Mouse (Mus musculus): ENCODE measurements around the gene Tent5a. TPM values are rescaled to one million over a fixed set of nuclear protein-coding genes. Genes with fewer than 3 reads are reported as not detected.

Tent5a gene
- total and polyA plus RNA-seq, 3 experiments: 7.0 to 15.2 TPM; not detected in 1

DNA sequence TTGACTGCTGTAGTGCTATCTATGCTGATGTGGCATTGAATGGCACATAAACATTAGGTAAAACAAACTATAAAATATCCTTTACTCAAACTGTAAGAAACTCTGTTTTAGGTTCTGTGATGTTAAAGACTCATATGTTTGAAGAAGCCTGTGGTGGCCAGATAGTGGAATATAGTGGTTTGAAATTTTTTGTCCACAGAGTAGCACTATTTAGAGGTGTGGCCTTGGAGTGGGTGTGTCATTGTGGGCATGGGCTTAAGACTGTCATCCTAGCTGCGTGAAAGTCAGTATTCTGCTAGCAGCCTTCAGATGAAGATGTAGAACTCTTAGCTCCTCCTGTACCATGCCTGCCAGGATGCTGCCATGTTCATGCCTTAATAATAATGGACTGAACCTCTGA, 11.0 kb downstream of the Tent5a start:
- Histone ChIP-seq H3K9me3 (replicated peaks; ENCODE audit: insufficient read depth, low read length) (no peaks in the 10 kb centered on the region), H3K79me2 (ENCODE audit: control insufficient read depth, insufficient read depth, low read length, poor library complexity) (no peaks in the 10 kb centered on the region), H3K27me3 (ENCODE audit: control insufficient read depth in 1 of 2, insufficient read depth in 2 of 2, low read length in 2 of 2) (no peaks in the 10 kb centered on the region), H3K27ac (ENCODE audit: control insufficient read depth, low read depth, low read length) (no peak overlapping the region), H3K4me3 (ENCODE audit: control insufficient read depth in 1 of 2, insufficient read depth in 1 of 2, low read depth in 2 of 2, low read length in 2 of 2) (no peak overlapping the region), H3K4me1 (ENCODE audit: control insufficient read depth in 1 of 2, insufficient read depth in 2 of 2, low read length in 2 of 2) (no peaks in the 10 kb centered on the region), H3K9ac (ENCODE audit: control insufficient read depth, low read depth, low read length, poor library complexity, severe bottlenecking) (no peak overlapping the region), H3K36me3 (ENCODE audit: control insufficient read depth in 1 of 2, insufficient read depth in 2 of 2, low read length in 2 of 2) (peaks cover 0 to 6% of the 10 kb centered on the region in 2 experiments; a peak in 1 of 4 replicates)
- no peak for DNase-seq (ENCODE audit: low read depth, low spot score)
- TF ChIP-seq ZKSCAN1 (IDR thresholded peaks at IDR 0.05; ENCODE audit: low read depth, low read length): no peak
- no peak for TF ChIP-seq TCF12 (IDR thresholded peaks at IDR 0.05; ENCODE audit: low read depth, low read length)
- TF ChIP-seq SIN3A (IDR thresholded peaks at IDR 0.05; ENCODE audit: low read length): no peak
- no peak for TF ChIP-seq MYC (IDR thresholded peaks at IDR 0.05; ENCODE audit: low read depth, low read length)
- TF ChIP-seq SMC3 (IDR thresholded peaks at IDR 0.05; ENCODE audit: low read depth, low read length): no peak
- TF ChIP-seq TBP (IDR thresholded peaks at IDR 0.05; ENCODE audit: low read depth, low read length): no peak
- TF ChIP-seq ETS1 (IDR thresholded peaks at IDR 0.05; ENCODE audit: low read depth, low read length): no peak
- TF ChIP-seq E2F4 (IDR thresholded peaks at IDR 0.05; ENCODE audit: borderline replicate concordance, low read depth, low read length): no peak
- TF ChIP-seq ELF1 (IDR thresholded peaks at IDR 0.05; ENCODE audit: low read depth, low read length): no peak
- TF ChIP-seq MAFK (IDR thresholded peaks at IDR 0.05; ENCODE audit: borderline replicate concordance, low read depth, low read length): no peak
- TF ChIP-seq TAL1 (IDR thresholded peaks at IDR 0.05; ENCODE audit: low read length): no peak
- TF ChIP-seq HCFC1 (IDR thresholded peaks at IDR 0.05; ENCODE audit: low read depth, low read length): no peak

GRCm38 (mm10) chr9:85312473-85312872, 14.7 kb downstream of the Tent5a start, which contains the start of gene Gm11114:
TSS of gene Gm11114 (plus strand) at chr9:85312773.
- peaks cover 0 to 6% of the 10 kb centered on the region in 2 experiments; a peak in 1 of 4 replicates for H3K36me3 ChIP-seq (ENCODE audit: control insufficient read depth in 1 of 2, insufficient read depth in 2 of 2, low read length in 2 of 2)
- DNase-seq (ENCODE audit: low read depth, low spot score): no peak
- no peaks in the 10 kb centered on the region; a peak in 1 of 4 replicates for H3K27me3 ChIP-seq (ENCODE audit: control insufficient read depth in 1 of 2, insufficient read depth in 2 of 2, low read length in 2 of 2)
- no peak for TF ChIP-seq CTCF (IDR thresholded peaks at IDR 0.05 in 2 of 3, conservative IDR thresholded peaks at IDR 0.05 in 1 of 3; ENCODE audit: control insufficient read depth in 1 of 3, insufficient read depth in 1 of 3, low read depth in 2 of 3, low read length in 3 of 3, poor library complexity in 1 of 3, severe bottlenecking in 1 of 3)
- no peak for TF ChIP-seq MYB (IDR thresholded peaks at IDR 0.05; ENCODE audit: low read depth, low read length)
- no peak for TF ChIP-seq UBTF (IDR thresholded peaks at IDR 0.05; ENCODE audit: borderline replicate concordance, insufficient read depth, low read depth, low read length)
- no peak for TF ChIP-seq MAFK (IDR thresholded peaks at IDR 0.05; ENCODE audit: borderline replicate concordance, low read depth, low read length)
- no peak for TF ChIP-seq NELFE (IDR thresholded peaks at IDR 0.05; ENCODE audit: low read depth, low read length)
- TF ChIP-seq ZKSCAN1 (IDR thresholded peaks at IDR 0.05; ENCODE audit: low read depth, low read length): no peak
- no peak for TF ChIP-seq CHD1 (IDR thresholded peaks at IDR 0.05; ENCODE audit: low read depth, low read length)
- TF ChIP-seq NRF1 (IDR thresholded peaks at IDR 0.05; ENCODE audit: insufficient read depth, low read depth, low read length, poor library complexity, severe bottlenecking): no peak
- TF ChIP-seq MYC (IDR thresholded peaks at IDR 0.05; ENCODE audit: low read depth, low read length): no peak
- no peak for TF ChIP-seq ZNF384 (IDR thresholded peaks at IDR 0.05; ENCODE audit: low read depth, low read length)
- TF ChIP-seq KAT2A (conservative IDR thresholded peaks at IDR 0.05; ENCODE audit: low read depth, low read length): no peak
- no peak for TF ChIP-seq SIN3A (IDR thresholded peaks at IDR 0.05; ENCODE audit: low read length)
- no peak for TF ChIP-seq TAL1 (IDR thresholded peaks at IDR 0.05; ENCODE audit: low read length)
- H3K4me3 ChIP-seq (ENCODE audit: control insufficient read depth in 1 of 2, insufficient read depth in 1 of 2, low read depth in 2 of 2, low read length in 2 of 2): no peak within 1 kb of the TSS
- no peak within 1 kb of the TSS for H3K27ac ChIP-seq (ENCODE audit: control insufficient read depth, low read depth, low read length)
- H3K4me1 ChIP-seq (ENCODE audit: control insufficient read depth in 1 of 2, insufficient read depth in 2 of 2, low read length in 2 of 2): no peaks in the 10 kb centered on the region
- no peaks in the 10 kb centered on the region for H3K9me3 ChIP-seq (replicated peaks; ENCODE audit: insufficient read depth, low read length)
- no peak within 1 kb of the TSS for H3K9ac ChIP-seq (ENCODE audit: control insufficient read depth, low read depth, low read length, poor library complexity, severe bottlenecking)
- no peaks in the 10 kb centered on the region for H3K79me2 ChIP-seq (ENCODE audit: control insufficient read depth, insufficient read depth, low read length, poor library complexity)

Data from MEL (cell line).